Mouse (Mus musculus) midbrain, postnatal 0 days (tissue): ENCODE data around the gene Pdgfd. TPM values are rescaled to one million over a fixed set of nuclear protein-coding genes. Genes with fewer than 3 reads are reported as not detected.
A peak's percentile ranks its signal among the peaks of the same experiment; 100 is the strongest.

ENCODE experiments used
- ATAC-seq: fragments of 200-750 bp; cut with Nextera tagmentation; 2 replicates; pipeline ENCODE4 v1.8.0; 2017; ENCODE audit warnings: moderate number of reproducible peaks, mild to moderate bottlenecking, moderate TSS enrichment, moderate library complexity; ENCODE audit not compliant: low FRiP score
- DNase-seq: peaks from one replicate; pipeline ENCODE4 v3.0.0-alpha.2; 2015; ENCODE audit warnings: low spot score
- H3K27ac ChIP-seq: fragments of 300-500 bp; sonication (generic); 2 replicates; pipeline ENCODE4 v1.5.1; 2014; ENCODE audit warnings: low read depth, mild to moderate bottlenecking, low read length, mixed read lengths
- H3K27me3 ChIP-seq: fragments of 300-500 bp; sonication (generic); 2 replicates; pipeline ENCODE4 v1.6.1; 2014; ENCODE audit warnings: low read length, control low read depth, mixed read lengths; ENCODE audit not compliant: insufficient read depth
- H3K36me3 ChIP-seq: fragments of 300-500 bp; sonication (generic); 2 replicates; pipeline ENCODE4 v1.6.1; 2014; ENCODE audit warnings: low read length, control low read depth, mixed read lengths; ENCODE audit not compliant: insufficient read depth
- H3K4me1 ChIP-seq: fragments of 300-500 bp; sonication (generic); 2 replicates; pipeline ENCODE4 v1.6.1; 2014; ENCODE audit warnings: mild to moderate bottlenecking, control low read depth, antibody characterized with exemption, low read length, mixed read lengths; ENCODE audit not compliant: insufficient read depth
- H3K4me2 ChIP-seq: fragments of 300-500 bp; sonication (generic); 2 replicates; pipeline ENCODE4 v1.6.1; 2014; ENCODE audit warnings: low read depth, mild to moderate bottlenecking, low read length, mixed read lengths; ENCODE audit not compliant: poor library complexity, severe bottlenecking
- H3K4me3 ChIP-seq: fragments of 300-500 bp; sonication (generic); 2 replicates; pipeline ENCODE4 v1.5.1; 2014; ENCODE audit warnings: low read depth, mild to moderate bottlenecking, low read length, moderate library complexity
- H3K9ac ChIP-seq: fragments of 300-500 bp; sonication (generic); replicated peaks from 2 replicates; pipeline ENCODE4 v1.6.1; 2014; ENCODE audit warnings: mild to moderate bottlenecking, low read length, moderate library complexity, mixed read lengths; ENCODE audit not compliant: poor library complexity, severe bottlenecking
- H3K9me3 ChIP-seq: fragments of 300-500 bp; sonication (generic); 2 replicates; pipeline ENCODE4 v1.6.1; 2016; ENCODE audit warnings: low read length, control low read depth
- CTCF ChIP-seq: IDR thresholded peaks from 2 replicates; pipeline ENCODE4 v1.5.1; 2016; ENCODE audit warnings: antibody characterized with exemption, mild to moderate bottlenecking
- WGBS: fragments of 180-500 bp; shearing (Covaris S2); extraction: QIAGEN DNeasy Blood & Tissue Kit; methylation state at CpG from one replicate; pipeline ENCODE4 v1.1.7; 2014; 5-methylcytosine and 5-hydroxymethylcytosine counted together
- polyA plus RNA-seq: library from polyadenylated mRNA; unstranded; fragments of >200 nt; fragmentation: Nextera tagmentation; extraction: Ambion mirVana; gene quantifications from 2 replicates; pipeline ENCODE4 v1.2.1, GENCODE M21; 2015
- total RNA-seq: library from RNA; depleted of rRNA; stranded (reverse); fragments of >200 nt; gene quantifications from 2 replicates; pipeline ENCODE4 v1.2.3, GENCODE M21; 2014; rRNA removed

The Pdgfd gene
- 4.5 and 6.7 TPM in 2 replicates for total RNA-seq
- 3.0 and 3.7 TPM in 2 replicates for polyA plus RNA-seq

- Histone ChIP-seq H3K4me1 (no peaks in the 10 kb centered on the region), H3K4me2 (peak within 1 kb of the TSS; percentile 82), H3K9ac (0 out of 2 replicates have a peak within 1 kb of the TSS, but pooled peaks have one; percentile 29), H3K9me3 (no peaks in the 10 kb centered on the region), H3K4me3 (peak within 1 kb of the TSS; percentile 42), H3K27ac (no peak within 1 kb of the TSS), H3K27me3 (no peaks in the 10 kb centered on the region), H3K36me3 (no peaks in the 10 kb centered on the region)
- ATAC-seq, result peak; percentile 79
- 3% methylated on average over 32 of the region's 32 CpGs for WGBS
- peak; percentile 73 for DNase-seq
- peak; percentile 63 for TF ChIP-seq CTCF
Measured at GRCm38 (mm10) chr9:6168391-6169037, at the start of gene Pdgfd. Gene Pdgfd (plus strand): TSS chr9:6168584.

GRCm38 (mm10) chr9:6169038-6169431 is 651 bp downstream of the Pdgfd start:
- no peak for TF ChIP-seq CTCF
- no peaks in the 10 kb centered on the region for H3K9me3 ChIP-seq
- DNase-seq, result no peak
- peak overlapping the region; percentile 82 for H3K4me2 ChIP-seq
- H3K4me3 ChIP-seq, result peak overlapping the region; percentile 42
- H3K27ac ChIP-seq, result no peak overlapping the region
- 52% methylated on average over 3 of the region's 3 CpGs for WGBS
- H3K27me3 ChIP-seq, result no peaks in the 10 kb centered on the region
- H3K4me1 ChIP-seq, result no peaks in the 10 kb centered on the region
- ATAC-seq, result 0 out of 2 replicates have a peak, but pooled peaks have one; percentile 32
- no peak overlapping the region for H3K9ac ChIP-seq
- no peaks in the 10 kb centered on the region for H3K36me3 ChIP-seq

- H3K27me3 ChIP-seq, result no peaks in the 10 kb centered on the region
- no peak overlapping the region for H3K27ac ChIP-seq
- H3K36me3 ChIP-seq, result no peaks in the 10 kb centered on the region
- H3K4me1 ChIP-seq, result no peaks in the 10 kb centered on the region
- WGBS, result 90% methylated on average over 9 of the region's 9 CpGs
- no peaks in the 10 kb centered on the region for H3K9me3 ChIP-seq
- H3K4me3 ChIP-seq, result no peak overlapping the region
- DNase-seq (no peak), ATAC-seq (no peak)
- no peak overlapping the region for H3K9ac ChIP-seq
- H3K4me2 ChIP-seq, result no peak overlapping the region
- TF ChIP-seq CTCF, result no peak
Measured at GRCm38 (mm10) chr9:6170962-6171361, 2.6 kb downstream of the Pdgfd start.

- DNase-seq, result no peak
- Histone ChIP-seq H3K27me3 (no peaks in the 10 kb centered on the region), H3K36me3 (no peaks in the 10 kb centered on the region), H3K9ac (no peak overlapping the region), H3K27ac (no peak overlapping the region), H3K4me2 (no peak overlapping the region), H3K4me1 (no peaks in the 10 kb centered on the region), H3K4me3 (no peak overlapping the region), H3K9me3 (no peaks in the 10 kb centered on the region)
- 84% methylated on average over 1 of the region's 1 CpGs for WGBS
- no peak for TF ChIP-seq CTCF
- no peak for ATAC-seq
Measured at GRCm38 (mm10) chr9:6173276-6173675, 4.9 kb downstream of the Pdgfd start.

- Histone ChIP-seq H3K27ac (no peak overlapping the region), H3K4me1 (no peaks in the 10 kb centered on the region), H3K27me3 (no peaks in the 10 kb centered on the region), H3K36me3 (no peaks in the 10 kb centered on the region), H3K9ac (no peak overlapping the region), H3K4me2 (no peak overlapping the region), H3K4me3 (no peak overlapping the region), H3K9me3 (no peaks in the 10 kb centered on the region)
- ATAC-seq (no peak), DNase-seq (no peak)
- WGBS, result 87% methylated on average over 4 of the region's 4 CpGs
- TF ChIP-seq CTCF, result no peak
Measured at GRCm38 (mm10) chr9:6175731-6176130, 7.3 kb downstream of the Pdgfd start.

GRCm38 (mm10) chr9:6182307-6182923 is 14.0 kb downstream of the Pdgfd start:
- Histone ChIP-seq H3K36me3 (no peaks in the 10 kb centered on the region), H3K4me1 (no peaks in the 10 kb centered on the region), H3K9me3 (no peaks in the 10 kb centered on the region), H3K27ac (no peak overlapping the region), H3K27me3 (no peaks in the 10 kb centered on the region), H3K4me2 (no peak overlapping the region), H3K4me3 (no peak overlapping the region), H3K9ac (no peak overlapping the region)
- no peak for TF ChIP-seq CTCF
- 92% methylated on average over 3 of the region's 3 CpGs for WGBS
- no peak for ATAC-seq
- DNase-seq, result no peak
